Mouse (Mus musculus): ENCODE measurements at regions not wholly inside any gene's neighbourhood (a gene's known extent, or its start where the extent isn't known, plus 50 kb on each side); places are given as distances from the start of the nearest gene placed in this dataset.

DNA sequence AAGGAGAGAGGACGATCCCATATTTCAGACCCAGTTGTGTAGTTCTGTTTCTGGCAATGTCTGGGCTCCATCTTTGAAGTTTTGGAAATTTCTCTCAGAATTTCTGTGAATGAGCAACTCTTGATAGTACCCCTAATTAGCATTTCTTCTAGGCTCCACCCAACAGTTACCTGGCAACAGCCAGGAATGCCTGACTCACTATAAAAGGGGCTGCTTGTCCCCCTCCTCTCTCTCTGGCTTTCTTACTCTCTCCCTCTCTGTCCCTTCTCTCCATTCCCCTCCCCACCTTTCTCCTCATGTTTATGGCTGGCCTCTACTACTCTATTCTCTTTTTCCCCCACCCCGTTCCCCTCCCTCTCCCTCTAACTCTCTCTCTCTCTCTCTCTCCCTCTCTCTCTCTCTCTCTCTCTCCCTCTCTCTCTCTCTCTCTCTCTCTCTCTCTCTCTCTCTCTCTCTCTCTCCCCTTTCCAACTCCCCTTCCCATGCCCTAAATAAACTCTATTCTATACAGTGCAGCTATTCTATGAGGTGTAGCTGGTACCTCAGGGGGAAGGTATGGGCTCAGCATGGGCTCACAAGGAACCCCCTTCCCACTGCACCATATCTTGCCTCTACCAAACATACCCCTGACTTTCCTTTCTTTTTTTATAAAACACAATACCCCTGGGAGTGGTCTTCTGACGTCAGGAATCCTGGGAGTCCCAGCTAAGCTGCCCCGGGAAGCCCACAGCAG, 118.7 kb upstream of the Prok2 start:
- Histone ChIP-seq H3K9ac (ENCODE audit: low read length) (no peak overlapping the region), H3K4me3 (ENCODE audit: control insufficient read depth in 1 of 2, insufficient read depth in 1 of 2, low read depth in 1 of 2, low read length in 2 of 2) (no peak overlapping the region), H3K27me3 (ENCODE audit: control insufficient read depth, insufficient read depth, low read length) (0 out of 2 replicates have a peak, but pooled peaks cover 3% of the 10 kb centered on the region), H3K27ac (replicated peaks in 1 of 2; ENCODE audit: control insufficient read depth in 1 of 2, insufficient read depth in 1 of 2, low read depth in 2 of 2, low read length in 2 of 2) (no peak overlapping the region), H3K4me1 (ENCODE audit: control insufficient read depth in 2 of 2, insufficient read depth in 2 of 2, low read length in 2 of 2) (no peaks in the 10 kb centered on the region; a peak in 1 of 4 replicates), H3K4me2 (ENCODE audit: low read length) (no peak overlapping the region), H3K36me3 (ENCODE audit: control insufficient read depth, insufficient read depth, low read length) (no peaks in the 10 kb centered on the region), H3K9me3 (ENCODE audit: control insufficient read depth, low read length) (no peaks in the 10 kb centered on the region)
- ATAC-seq (ENCODE audit: insufficient number of reproducible peaks, insufficient read depth, low FRiP score, low read depth) = no peak
- WGBS = 46% methylated on average over 4 of the region's 4 CpGs

DNA sequence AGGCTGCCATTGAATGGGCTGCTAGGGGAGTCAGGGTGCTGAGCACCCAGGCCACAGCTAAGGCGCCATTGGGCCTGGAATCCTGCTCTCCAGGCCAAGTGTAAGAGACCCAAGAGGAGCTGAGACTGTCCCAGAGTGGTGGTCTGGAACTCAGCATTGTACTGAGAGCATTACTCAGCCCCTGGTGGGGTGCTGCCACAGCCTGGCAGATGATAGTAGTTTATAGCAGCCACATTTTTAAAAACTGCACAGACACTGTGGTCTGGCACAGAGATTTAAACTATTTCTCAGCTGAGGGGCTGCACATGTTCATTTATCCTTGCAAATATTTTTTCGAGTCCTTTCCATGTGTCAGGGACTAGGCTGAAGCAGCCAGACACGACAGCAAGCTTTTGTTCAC, 117.3 kb upstream of the Prok2 start:
- WGBS = 57% methylated on average over 3 of the region's 3 CpGs
- Histone ChIP-seq H3K4me3 (ENCODE audit: control insufficient read depth in 1 of 2, insufficient read depth in 1 of 2, low read depth in 1 of 2, low read length in 2 of 2) (no peak overlapping the region), H3K9ac (ENCODE audit: low read length) (no peak overlapping the region), H3K9me3 (ENCODE audit: control insufficient read depth, low read length) (no peaks in the 10 kb centered on the region), H3K27me3 (ENCODE audit: control insufficient read depth, insufficient read depth, low read length) (0 out of 2 replicates have a peak, but pooled peaks cover 3% of the 10 kb centered on the region), H3K27ac (replicated peaks in 1 of 2; ENCODE audit: control insufficient read depth in 1 of 2, insufficient read depth in 1 of 2, low read depth in 2 of 2, low read length in 2 of 2) (no peak overlapping the region), H3K4me1 (ENCODE audit: control insufficient read depth in 2 of 2, insufficient read depth in 2 of 2, low read length in 2 of 2) (no peaks in the 10 kb centered on the region; a peak in 1 of 4 replicates), H3K36me3 (ENCODE audit: control insufficient read depth, insufficient read depth, low read length) (no peaks in the 10 kb centered on the region), H3K4me2 (ENCODE audit: low read length) (no peak overlapping the region)
- no peak for ATAC-seq (ENCODE audit: insufficient number of reproducible peaks, insufficient read depth, low FRiP score, low read depth)

DNA sequence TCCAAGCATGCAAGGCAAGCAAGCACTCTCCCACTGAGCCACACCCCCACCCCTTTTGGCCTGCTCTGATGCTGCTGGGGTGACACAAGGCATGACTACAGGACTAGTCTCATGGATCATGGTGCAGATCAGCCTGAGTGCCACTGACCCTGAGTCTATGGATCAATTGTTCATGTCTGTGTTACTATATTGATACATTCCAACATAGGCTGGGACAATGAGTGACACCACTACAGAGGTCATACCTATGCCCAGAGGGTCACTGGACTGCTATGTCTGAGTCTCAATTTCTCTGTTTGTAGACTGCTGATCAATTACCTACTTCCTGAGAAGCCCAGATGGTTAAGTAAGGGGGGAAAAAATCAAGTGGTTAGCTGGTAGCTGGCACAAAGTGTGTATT, 116.5 kb upstream of the Prok2 start:
- H3K9me3 ChIP-seq (ENCODE audit: control insufficient read depth, low read length) = no peaks in the 10 kb centered on the region
- no peak overlapping the region for H3K27ac ChIP-seq (replicated peaks in 1 of 2; ENCODE audit: control insufficient read depth in 1 of 2, insufficient read depth in 1 of 2, low read depth in 2 of 2, low read length in 2 of 2)
- H3K36me3 ChIP-seq (ENCODE audit: control insufficient read depth, insufficient read depth, low read length) = no peaks in the 10 kb centered on the region
- H3K27me3 ChIP-seq (ENCODE audit: control insufficient read depth, insufficient read depth, low read length) = 0 out of 2 replicates have a peak, but pooled peaks cover 3% of the 10 kb centered on the region
- no peaks in the 10 kb centered on the region; a peak in 1 of 4 replicates for H3K4me1 ChIP-seq (ENCODE audit: control insufficient read depth in 2 of 2, insufficient read depth in 2 of 2, low read length in 2 of 2)
- H3K4me2 ChIP-seq (ENCODE audit: low read length) = no peak overlapping the region
- no peak for ATAC-seq (ENCODE audit: insufficient number of reproducible peaks, insufficient read depth, low FRiP score, low read depth)
- H3K9ac ChIP-seq (ENCODE audit: low read length) = no peak overlapping the region
- H3K4me3 ChIP-seq (ENCODE audit: control insufficient read depth in 1 of 2, insufficient read depth in 1 of 2, low read depth in 1 of 2, low read length in 2 of 2) = no peak overlapping the region

DNA sequence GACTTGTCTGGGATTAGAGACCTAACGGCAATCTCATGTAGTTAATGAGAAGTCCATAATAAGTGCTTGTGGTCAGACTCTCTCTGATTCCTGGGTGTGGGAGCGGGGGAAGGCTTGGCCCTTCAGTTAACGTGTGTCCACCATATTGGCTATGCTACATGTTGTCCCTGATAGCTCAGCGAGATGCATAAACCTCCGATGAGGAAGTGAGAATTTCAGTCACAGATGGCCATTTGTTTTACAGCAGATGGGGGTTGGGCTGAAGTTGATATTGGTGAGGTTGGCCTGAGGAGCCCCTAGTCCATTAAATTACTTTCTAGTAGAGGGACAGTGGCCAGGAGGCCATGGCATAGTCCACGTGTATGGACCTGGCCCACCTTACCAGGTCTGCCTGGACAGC, 114.6 kb upstream of the Prok2 start:
- Histone ChIP-seq H3K9me3 (ENCODE audit: control insufficient read depth, low read length) (no peaks in the 10 kb centered on the region), H3K4me2 (ENCODE audit: low read length) (no peak overlapping the region), H3K4me1 (ENCODE audit: control insufficient read depth in 2 of 2, insufficient read depth in 2 of 2, low read length in 2 of 2) (no peaks in the 10 kb centered on the region; a peak in 1 of 4 replicates), H3K27ac (replicated peaks in 1 of 2; ENCODE audit: control insufficient read depth in 1 of 2, insufficient read depth in 1 of 2, low read depth in 2 of 2, low read length in 2 of 2) (no peak overlapping the region), H3K36me3 (ENCODE audit: control insufficient read depth, insufficient read depth, low read length) (no peaks in the 10 kb centered on the region), H3K9ac (ENCODE audit: low read length) (no peak overlapping the region), H3K4me3 (ENCODE audit: control insufficient read depth in 1 of 2, insufficient read depth in 1 of 2, low read depth in 1 of 2, low read length in 2 of 2) (no peak overlapping the region), H3K27me3 (ENCODE audit: control insufficient read depth, insufficient read depth, low read length) (0 out of 2 replicates have a peak, but pooled peaks cover 3% of the 10 kb centered on the region)
- ATAC-seq (ENCODE audit: insufficient number of reproducible peaks, insufficient read depth, low FRiP score, low read depth) = no peak
- WGBS = 83% methylated on average over 6 of the region's 6 CpGs

GRCm38 (mm10) chr6:99833323-99833722, 107.1 kb upstream of the Prok2 start:
- Histone ChIP-seq H3K9ac (ENCODE audit: low read length) (no peak overlapping the region), H3K36me3 (ENCODE audit: control insufficient read depth, insufficient read depth, low read length) (no peaks in the 10 kb centered on the region), H3K4me2 (ENCODE audit: low read length) (no peak overlapping the region), H3K27ac (replicated peaks in 1 of 2; ENCODE audit: control insufficient read depth in 1 of 2, insufficient read depth in 1 of 2, low read depth in 2 of 2, low read length in 2 of 2) (no peak overlapping the region), H3K4me1 (ENCODE audit: control insufficient read depth in 2 of 2, insufficient read depth in 2 of 2, low read length in 2 of 2) (peaks cover 0 to 5% of the 10 kb centered on the region in 2 experiments; a peak in 2 of 4 replicates), H3K4me3 (ENCODE audit: control insufficient read depth in 1 of 2, insufficient read depth in 1 of 2, low read depth in 1 of 2, low read length in 2 of 2) (no peak overlapping the region), H3K9me3 (ENCODE audit: control insufficient read depth, low read length) (no peaks in the 10 kb centered on the region), H3K27me3 (ENCODE audit: control insufficient read depth, insufficient read depth, low read length) (no peaks in the 10 kb centered on the region)
- peak; percentile 87 for ATAC-seq (ENCODE audit: insufficient number of reproducible peaks, insufficient read depth, low FRiP score, low read depth)
- WGBS = 5% methylated on average over 3 of the region's 3 CpGs

DNA sequence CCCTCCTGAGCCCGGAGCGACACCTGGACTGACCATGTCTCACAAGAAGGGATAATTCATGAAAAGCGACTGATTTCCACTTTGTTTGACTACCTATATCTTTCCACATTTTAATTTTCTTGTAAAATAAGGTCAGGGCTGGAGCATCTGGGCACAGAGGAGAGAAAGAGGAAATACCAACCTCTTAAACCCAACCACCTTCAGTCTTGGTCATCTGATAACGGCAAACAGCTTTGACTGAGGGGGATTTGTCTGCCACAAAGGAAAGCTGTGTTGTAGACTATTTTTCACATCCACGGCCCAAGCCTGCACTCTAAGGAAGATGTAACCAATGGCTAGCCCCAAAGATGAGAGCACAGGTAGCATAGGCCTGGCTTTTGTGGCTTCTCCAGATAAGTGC, 101.4 kb upstream of the Prok2 start:
- Histone ChIP-seq H3K36me3 (ENCODE audit: control insufficient read depth, insufficient read depth, low read length) (no peaks in the 10 kb centered on the region), H3K4me2 (ENCODE audit: low read length) (no peak overlapping the region), H3K9ac (ENCODE audit: low read length) (no peak overlapping the region), H3K4me3 (ENCODE audit: control insufficient read depth in 1 of 2, insufficient read depth in 1 of 2, low read depth in 1 of 2, low read length in 2 of 2) (no peak overlapping the region), H3K27ac (replicated peaks in 1 of 2; ENCODE audit: control insufficient read depth in 1 of 2, insufficient read depth in 1 of 2, low read depth in 2 of 2, low read length in 2 of 2) (no peak overlapping the region), H3K4me1 (ENCODE audit: control insufficient read depth in 2 of 2, insufficient read depth in 2 of 2, low read length in 2 of 2) (peaks cover 2 to 4% of the 10 kb centered on the region in 2 experiments; a peak in 2 of 4 replicates), H3K9me3 (ENCODE audit: control insufficient read depth, low read length) (no peaks in the 10 kb centered on the region), H3K27me3 (ENCODE audit: control insufficient read depth, insufficient read depth, low read length) (no peaks in the 10 kb centered on the region)
- no peak for ATAC-seq (ENCODE audit: insufficient number of reproducible peaks, insufficient read depth, low FRiP score, low read depth)
- WGBS = 90% methylated on average over 5 of the region's 5 CpGs

DNA sequence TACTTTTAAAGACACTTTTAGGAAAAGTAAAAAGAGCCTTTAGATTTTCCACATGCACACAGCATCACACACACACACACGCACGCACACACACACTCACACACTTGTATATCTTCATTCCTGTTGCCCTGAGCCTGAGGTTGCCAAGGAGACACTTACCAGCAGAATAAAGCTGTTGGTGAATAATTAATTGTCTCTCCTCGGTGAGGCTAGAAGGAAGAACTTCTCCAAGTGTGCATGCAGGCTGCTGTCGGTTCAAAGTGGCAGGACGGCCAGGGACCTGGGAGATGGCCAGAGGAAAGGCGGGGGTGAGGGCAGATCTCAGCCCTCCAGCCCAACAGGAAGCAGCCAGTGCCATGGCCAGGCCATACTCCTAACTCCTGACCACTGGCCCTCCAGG, 98.6 kb upstream of the Prok2 start:
- Histone ChIP-seq H3K36me3 (ENCODE audit: control insufficient read depth, insufficient read depth, low read length) (no peaks in the 10 kb centered on the region), H3K27ac (replicated peaks in 1 of 2; ENCODE audit: control insufficient read depth in 1 of 2, insufficient read depth in 1 of 2, low read depth in 2 of 2, low read length in 2 of 2) (no peak overlapping the region), H3K4me3 (ENCODE audit: control insufficient read depth in 1 of 2, insufficient read depth in 1 of 2, low read depth in 1 of 2, low read length in 2 of 2) (no peak overlapping the region), H3K9ac (ENCODE audit: low read length) (no peak overlapping the region), H3K4me1 (ENCODE audit: control insufficient read depth in 2 of 2, insufficient read depth in 2 of 2, low read length in 2 of 2) (peaks cover 2 to 4% of the 10 kb centered on the region in 2 experiments; a peak in 2 of 4 replicates), H3K27me3 (ENCODE audit: control insufficient read depth, insufficient read depth, low read length) (no peaks in the 10 kb centered on the region), H3K9me3 (ENCODE audit: control insufficient read depth, low read length) (no peaks in the 10 kb centered on the region), H3K4me2 (ENCODE audit: low read length) (no peak overlapping the region)
- no peak for ATAC-seq (ENCODE audit: insufficient number of reproducible peaks, insufficient read depth, low FRiP score, low read depth)
- 70% methylated on average over 6 of the region's 6 CpGs for WGBS

GRCm38 (mm10) chr6:99822471-99822870, 96.3 kb upstream of the Prok2 start:
- H3K27ac ChIP-seq (replicated peaks in 1 of 2; ENCODE audit: control insufficient read depth in 1 of 2, insufficient read depth in 1 of 2, low read depth in 2 of 2, low read length in 2 of 2) = no peak overlapping the region
- ATAC-seq (ENCODE audit: insufficient number of reproducible peaks, insufficient read depth, low FRiP score, low read depth) = no peak
- peaks cover 2 to 4% of the 10 kb centered on the region in 2 experiments; a peak in 2 of 4 replicates for H3K4me1 ChIP-seq (ENCODE audit: control insufficient read depth in 2 of 2, insufficient read depth in 2 of 2, low read length in 2 of 2)
- no peak overlapping the region for H3K4me2 ChIP-seq (ENCODE audit: low read length)
- H3K36me3 ChIP-seq (ENCODE audit: control insufficient read depth, insufficient read depth, low read length) = no peaks in the 10 kb centered on the region
- H3K9me3 ChIP-seq (ENCODE audit: control insufficient read depth, low read length) = no peaks in the 10 kb centered on the region
- H3K4me3 ChIP-seq (ENCODE audit: control insufficient read depth in 1 of 2, insufficient read depth in 1 of 2, low read depth in 1 of 2, low read length in 2 of 2) = no peak overlapping the region
- no peak overlapping the region for H3K9ac ChIP-seq (ENCODE audit: low read length)
- peaks cover 7% of the 10 kb centered on the region; the same call in 1 of the 2 replicates for H3K27me3 ChIP-seq (ENCODE audit: control insufficient read depth, insufficient read depth, low read length)
- 56% methylated on average over 2 of the region's 2 CpGs for WGBS

All from heart, embryonic 14.5 days (tissue).